Mouse (Mus musculus): ENCODE measurements around the gene Uhrf1bp1l. TPM values are rescaled to one million over a fixed set of nuclear protein-coding genes. Genes with fewer than 3 reads are reported as not detected.

Uhrf1bp1l gene
- polyA plus RNA-seq, 1 experiment from 2014 or later, result 32.3 TPM

DNA sequence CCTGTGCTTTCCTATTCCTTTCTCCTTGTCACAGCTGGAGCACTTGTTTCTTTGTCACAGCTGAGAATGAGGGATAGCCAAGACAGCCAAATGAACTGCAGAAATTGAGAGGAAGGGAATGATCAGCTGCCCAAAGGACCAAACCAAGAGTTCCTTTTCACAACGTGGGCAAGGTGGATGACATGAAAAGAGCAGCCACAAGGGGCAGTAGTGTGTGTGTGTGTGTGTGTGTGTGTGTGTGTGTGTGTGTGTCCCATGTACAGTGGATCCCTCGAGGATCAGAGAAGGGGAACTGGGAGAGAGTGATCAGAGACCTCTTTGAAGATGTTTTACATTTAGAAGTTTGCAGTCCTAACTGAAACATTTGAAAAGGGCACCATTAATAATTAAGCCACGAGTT lies 92.7 kb downstream of the Uhrf1bp1l start:
- H3K36me3 ChIP-seq (ENCODE audit: control insufficient read depth, insufficient read depth, low read length), result no peaks in the 10 kb centered on the region
- H3K4me1 ChIP-seq (ENCODE audit: control insufficient read depth, insufficient read depth, low read length), result no peaks in the 10 kb centered on the region
- H3K27ac ChIP-seq (replicated peaks; ENCODE audit: low read depth, low read length), result no peak overlapping the region
- no peak overlapping the region for H3K4me2 ChIP-seq (ENCODE audit: low read depth, severe bottlenecking)
- no peak overlapping the region for H3K4me3 ChIP-seq (ENCODE audit: low read depth, low read length)
- no peak overlapping the region for H3K9ac ChIP-seq (ENCODE audit: low read length)
- no peaks in the 10 kb centered on the region for H3K9me3 ChIP-seq (ENCODE audit: control insufficient read depth, low read length)
- no peak for DNase-seq (ENCODE audit: low spot score)
- no peak for ATAC-seq (ENCODE audit: insufficient number of reproducible peaks, low FRiP score, low TSS enrichment, low read depth)
- 52% methylated on average over 3 of the region's 3 CpGs for WGBS
- H3K27me3 ChIP-seq (ENCODE audit: control insufficient read depth, insufficient read depth, low read length), result no peaks in the 10 kb centered on the region

DNA sequence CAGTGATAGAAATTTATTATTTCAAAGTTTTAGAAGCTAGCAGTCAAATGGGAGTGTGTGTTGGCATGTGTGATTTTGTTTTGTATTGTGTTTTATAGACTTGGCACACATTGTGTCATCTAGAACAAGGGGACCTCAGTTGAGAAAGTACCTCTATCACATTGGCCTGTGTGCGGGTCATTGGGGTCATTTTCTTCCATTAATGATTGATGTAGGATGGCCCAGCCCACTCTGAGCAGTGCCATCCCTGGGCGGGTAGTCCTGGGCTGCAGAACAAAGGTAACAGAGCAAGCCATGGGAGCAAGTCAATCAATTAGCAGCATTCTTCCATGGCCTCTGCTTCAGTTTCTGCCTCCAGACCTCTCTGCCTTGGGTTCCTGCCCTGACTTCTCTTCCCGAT lies 94.0 kb downstream of the Uhrf1bp1l start:
- Histone ChIP-seq H3K9ac (ENCODE audit: low read length) (no peak overlapping the region), H3K27me3 (ENCODE audit: control insufficient read depth, insufficient read depth, low read length) (no peaks in the 10 kb centered on the region), H3K4me2 (ENCODE audit: low read depth, severe bottlenecking) (no peak overlapping the region), H3K36me3 (ENCODE audit: control insufficient read depth, insufficient read depth, low read length) (no peaks in the 10 kb centered on the region), H3K9me3 (ENCODE audit: control insufficient read depth, low read length) (no peaks in the 10 kb centered on the region), H3K4me1 (ENCODE audit: control insufficient read depth, insufficient read depth, low read length) (no peaks in the 10 kb centered on the region), H3K27ac (replicated peaks; ENCODE audit: low read depth, low read length) (no peak overlapping the region), H3K4me3 (ENCODE audit: low read depth, low read length) (no peak overlapping the region)
- ATAC-seq (ENCODE audit: insufficient number of reproducible peaks, low FRiP score, low TSS enrichment, low read depth), result no peak
- DNase-seq (ENCODE audit: low spot score), result no peak
- whole genome bisulfite sequencing, result 79% methylated on average over 3 of the region's 3 CpGs

DNA sequence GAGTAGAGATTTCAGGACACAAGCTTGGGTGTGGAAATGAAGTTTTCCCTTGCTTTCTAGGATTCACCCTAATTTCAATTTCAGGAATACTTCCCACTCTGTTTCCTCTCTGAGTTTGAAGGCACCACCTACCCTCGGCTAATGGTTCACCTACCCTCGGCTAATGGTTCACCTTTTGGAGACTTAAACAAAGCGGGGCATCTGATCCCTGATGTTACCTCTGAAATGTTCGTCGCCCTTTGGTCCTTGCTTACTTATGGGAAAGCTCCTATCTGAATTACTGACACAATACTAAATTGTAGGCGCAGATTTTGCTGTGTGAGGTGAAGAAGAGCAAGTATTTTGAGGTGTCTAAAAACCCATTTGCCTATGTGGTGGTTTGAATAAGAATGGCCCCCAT lies 106.2 kb downstream of the Uhrf1bp1l start:
- WGBS, result 94% methylated on average over 6 of the region's 6 CpGs

DNA sequence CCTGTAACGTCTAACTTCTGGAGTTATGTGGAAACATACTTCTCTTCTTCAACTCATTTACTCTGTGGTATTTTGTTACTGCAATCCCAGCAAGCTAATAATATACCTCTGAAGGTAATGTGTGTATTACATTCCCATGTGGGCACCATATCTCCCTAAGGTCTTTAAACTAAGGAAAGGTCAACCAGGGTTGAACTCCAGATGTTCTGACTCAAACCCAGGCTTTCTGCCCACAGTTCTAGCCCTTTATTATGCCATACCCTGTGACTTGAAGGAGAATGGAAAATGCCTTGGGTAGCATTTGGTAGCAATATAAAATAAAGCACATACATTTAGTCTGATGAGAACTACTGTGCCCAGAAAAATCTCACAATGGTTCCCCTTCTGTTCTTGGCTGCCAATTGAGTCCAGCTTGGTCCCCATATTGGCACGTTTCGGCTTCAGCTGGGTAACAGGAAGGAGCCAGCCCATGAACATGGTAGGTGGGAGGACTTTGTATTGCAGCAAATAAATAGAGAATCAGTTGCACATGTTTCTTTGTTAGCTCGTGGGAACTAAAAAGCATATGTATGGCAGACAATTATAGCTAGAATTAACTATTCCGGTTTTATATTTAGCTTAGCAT lies 110.6 kb downstream of the Uhrf1bp1l start:
- DNase-seq (ENCODE audit: low spot score), result no peak
- Histone ChIP-seq H3K36me3 (ENCODE audit: control insufficient read depth, insufficient read depth, low read length) (no peaks in the 10 kb centered on the region), H3K4me3 (ENCODE audit: low read depth, low read length) (no peak overlapping the region), H3K27ac (replicated peaks; ENCODE audit: low read depth, low read length) (no peak overlapping the region), H3K4me2 (ENCODE audit: low read depth, severe bottlenecking) (no peak overlapping the region), H3K9me3 (ENCODE audit: control insufficient read depth, low read length) (no peaks in the 10 kb centered on the region), H3K4me1 (ENCODE audit: control insufficient read depth, insufficient read depth, low read length) (no peaks in the 10 kb centered on the region), H3K27me3 (ENCODE audit: control insufficient read depth, insufficient read depth, low read length) (no peaks in the 10 kb centered on the region), H3K9ac (ENCODE audit: low read length) (no peak overlapping the region)
- 51% methylated on average over 5 of the region's 5 CpGs for WGBS
- ATAC-seq (ENCODE audit: insufficient number of reproducible peaks, low FRiP score, low TSS enrichment, low read depth), result no peak

More for the DNA sequence above, 106.2 kb downstream of the Uhrf1bp1l start:
- Histone ChIP-seq H3K4me3 (ENCODE audit: low read depth, low read length) (no peak overlapping the region), H3K9ac (ENCODE audit: low read length) (no peak overlapping the region), H3K4me1 (ENCODE audit: control insufficient read depth, insufficient read depth, low read length) (no peaks in the 10 kb centered on the region), H3K27ac (replicated peaks; ENCODE audit: low read depth, low read length) (no peak overlapping the region), H3K4me2 (ENCODE audit: low read depth, severe bottlenecking) (no peak overlapping the region), H3K9me3 (ENCODE audit: control insufficient read depth, low read length) (no peaks in the 10 kb centered on the region), H3K36me3 (ENCODE audit: control insufficient read depth, insufficient read depth, low read length) (no peaks in the 10 kb centered on the region), H3K27me3 (ENCODE audit: control insufficient read depth, insufficient read depth, low read length) (no peaks in the 10 kb centered on the region)
- DNase-seq (ENCODE audit: low spot score) (no peak), ATAC-seq (ENCODE audit: insufficient number of reproducible peaks, low FRiP score, low TSS enrichment, low read depth) (no peak)

DNA sequence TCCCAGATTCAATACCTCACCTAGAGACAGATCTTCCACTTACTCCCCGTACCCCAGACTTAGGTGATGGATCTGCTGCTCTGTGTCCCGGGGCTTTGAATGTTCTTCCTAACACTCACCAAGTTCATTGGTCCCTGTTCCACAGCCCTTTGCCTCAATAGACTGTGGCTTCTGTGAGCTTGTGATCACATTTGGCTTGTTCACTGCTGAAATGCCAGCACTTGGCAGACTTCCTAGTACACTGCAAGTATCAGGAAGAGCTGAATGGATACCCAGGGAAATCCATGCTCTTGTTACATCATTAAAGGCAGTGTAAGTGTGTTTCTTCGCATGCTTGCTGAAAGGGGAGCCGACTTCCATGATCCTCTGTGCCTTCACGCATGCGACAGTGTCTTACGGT lies 111.5 kb downstream of the Uhrf1bp1l start:
- Histone ChIP-seq H3K9me3 (ENCODE audit: control insufficient read depth, low read length) (no peaks in the 10 kb centered on the region), H3K27ac (replicated peaks; ENCODE audit: low read depth, low read length) (no peak overlapping the region), H3K27me3 (ENCODE audit: control insufficient read depth, insufficient read depth, low read length) (no peaks in the 10 kb centered on the region), H3K36me3 (ENCODE audit: control insufficient read depth, insufficient read depth, low read length) (no peaks in the 10 kb centered on the region), H3K4me1 (ENCODE audit: control insufficient read depth, insufficient read depth, low read length) (no peaks in the 10 kb centered on the region), H3K4me3 (ENCODE audit: low read depth, low read length) (no peak overlapping the region), H3K4me2 (ENCODE audit: low read depth, severe bottlenecking) (no peak overlapping the region), H3K9ac (ENCODE audit: low read length) (no peak overlapping the region)
- WGBS, result 95% methylated on average over 7 of the region's 7 CpGs
- DNase-seq (ENCODE audit: low spot score) (no peak), ATAC-seq (ENCODE audit: insufficient number of reproducible peaks, low FRiP score, low TSS enrichment, low read depth) (no peak)

DNA sequence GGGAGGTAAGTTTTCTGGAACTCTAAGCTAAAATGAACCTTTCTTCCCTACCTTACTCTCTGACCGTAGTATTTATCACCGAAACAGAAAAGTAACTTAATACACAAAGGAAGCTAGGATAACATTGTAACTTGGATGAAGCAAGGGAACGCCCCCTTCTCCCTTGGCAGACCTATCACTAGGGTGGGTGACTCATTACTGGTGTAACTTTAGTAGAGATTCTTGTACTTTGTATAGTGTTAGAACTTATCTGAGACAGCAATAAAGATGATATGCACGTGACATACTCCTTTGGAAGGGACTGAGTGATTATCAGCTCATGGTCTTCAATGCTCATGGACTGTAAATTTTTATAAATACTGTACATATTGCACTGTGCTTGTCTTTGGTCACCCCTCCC lies 123.4 kb downstream of the Uhrf1bp1l start:
- WGBS, result 90% methylated on average over 4 of the region's 4 CpGs
- Histone ChIP-seq H3K4me3 (ENCODE audit: low read depth, low read length) (no peak overlapping the region), H3K36me3 (ENCODE audit: control insufficient read depth, insufficient read depth, low read length) (no peaks in the 10 kb centered on the region), H3K4me2 (ENCODE audit: low read depth, severe bottlenecking) (no peak overlapping the region), H3K9me3 (ENCODE audit: control insufficient read depth, low read length) (no peaks in the 10 kb centered on the region), H3K4me1 (ENCODE audit: control insufficient read depth, insufficient read depth, low read length) (no peaks in the 10 kb centered on the region), H3K9ac (ENCODE audit: low read length) (no peak overlapping the region), H3K27me3 (ENCODE audit: control insufficient read depth, insufficient read depth, low read length) (no peaks in the 10 kb centered on the region), H3K27ac (replicated peaks; ENCODE audit: low read depth, low read length) (no peak overlapping the region)
- ATAC-seq (ENCODE audit: insufficient number of reproducible peaks, low FRiP score, low TSS enrichment, low read depth) (no peak), DNase-seq (ENCODE audit: low spot score) (no peak)

DNA sequence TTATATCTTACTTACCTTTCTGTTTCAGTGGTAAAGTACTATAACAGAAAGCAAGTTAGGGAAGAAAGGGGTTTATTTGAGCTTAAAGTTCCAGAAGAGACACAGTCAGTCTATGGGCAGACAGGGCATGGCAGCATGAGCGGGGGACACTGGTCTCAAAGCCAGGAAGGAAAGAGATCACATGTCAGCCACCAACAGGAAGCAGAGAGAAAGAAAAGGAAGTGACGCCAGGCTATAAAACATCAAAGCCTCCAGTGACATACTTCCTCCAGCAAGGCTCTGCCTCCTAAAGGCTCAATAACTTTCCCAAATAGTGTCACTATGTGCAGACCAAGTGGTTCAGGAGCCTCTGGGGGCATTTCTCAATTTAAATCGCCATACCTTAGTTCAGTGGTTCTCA lies 124.0 kb downstream of the Uhrf1bp1l start:
- Histone ChIP-seq H3K27ac (replicated peaks; ENCODE audit: low read depth, low read length) (no peak overlapping the region), H3K4me1 (ENCODE audit: control insufficient read depth, insufficient read depth, low read length) (no peaks in the 10 kb centered on the region), H3K9me3 (ENCODE audit: control insufficient read depth, low read length) (no peaks in the 10 kb centered on the region), H3K4me2 (ENCODE audit: low read depth, severe bottlenecking) (no peak overlapping the region), H3K4me3 (ENCODE audit: low read depth, low read length) (no peak overlapping the region), H3K36me3 (ENCODE audit: control insufficient read depth, insufficient read depth, low read length) (no peaks in the 10 kb centered on the region), H3K9ac (ENCODE audit: low read length) (no peak overlapping the region), H3K27me3 (ENCODE audit: control insufficient read depth, insufficient read depth, low read length) (no peaks in the 10 kb centered on the region)
- DNase-seq (ENCODE audit: low spot score) (no peak), ATAC-seq (ENCODE audit: insufficient number of reproducible peaks, low FRiP score, low TSS enrichment, low read depth) (no peak)
- 75% methylated on average over 3 of the region's 3 CpGs for WGBS

Other genes starting within 250 kb of the Uhrf1bp1l start
- gene Nr1h4, start 211.4 kb upstream of the Uhrf1bp1l start, polyA plus RNA-seq (2014; fragmentation: Nextera tagmentation; extraction: Ambion mirVana), result not detected in 2 replicates
- not detected in 2 replicates for gene Slc17a8, start 123.7 kb upstream of the Uhrf1bp1l start, polyA plus RNA-seq (2014; fragmentation: Nextera tagmentation; extraction: Ambion mirVana)
- gene Scyl2, start 58.7 kb upstream of the Uhrf1bp1l start, polyA plus RNA-seq (2014; fragmentation: Nextera tagmentation; extraction: Ambion mirVana), result 14.6 and 20.4 TPM in 2 replicates
- gene Actr6, start 12.7 kb upstream of the Uhrf1bp1l start, polyA plus RNA-seq (2014; fragmentation: Nextera tagmentation; extraction: Ambion mirVana), result 38.4 and 41.4 TPM in 2 replicates
- gene Anks1b, start 128.5 kb downstream of the Uhrf1bp1l start, polyA plus RNA-seq (2014; fragmentation: Nextera tagmentation; extraction: Ambion mirVana), result 0.36 and 1.4 TPM in 2 replicates

Measured in limb, embryonic 11.5 days (tissue).